Mouse (Mus musculus) fibroblast of lung, adult 2 months (primary cell): ENCODE measurements at regions not wholly inside any gene's neighbourhood (a gene's known extent, or its start where the extent isn't known, plus 50 kb on each side); places are given as distances from the start of the nearest gene placed in this dataset.

Experiments used
- DNase-seq: peaks from one replicate; pipeline ENCODE4 v3.0.0-alpha.2; 2011; ENCODE audit warnings: low read depth

- peak; percentile 27 for DNase-seq
Measured at GRCm38 (mm10) chr8:29913576-29913975, 2466.1 kb downstream of the Poteg start.

DNA sequence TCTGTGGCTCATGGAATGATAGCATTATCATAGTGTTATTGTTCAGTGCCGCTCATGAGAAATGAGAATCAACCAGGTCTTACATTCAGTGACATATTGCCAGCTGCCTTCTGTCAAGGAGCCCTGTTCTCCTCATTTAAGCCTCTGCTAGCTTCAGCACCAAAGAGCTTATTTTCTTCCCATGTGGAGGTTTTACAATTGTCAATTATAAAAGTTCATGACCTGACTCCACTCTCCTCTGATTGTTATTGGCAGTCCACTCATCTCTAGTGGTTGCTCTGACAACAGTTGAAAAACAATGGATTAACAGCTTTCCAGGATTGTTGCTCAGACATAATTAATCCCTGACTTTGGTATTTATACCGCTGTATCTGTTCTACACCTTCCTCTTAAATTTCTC, 2473.0 kb downstream of the Poteg start:
- no peak for DNase-seq

DNA sequence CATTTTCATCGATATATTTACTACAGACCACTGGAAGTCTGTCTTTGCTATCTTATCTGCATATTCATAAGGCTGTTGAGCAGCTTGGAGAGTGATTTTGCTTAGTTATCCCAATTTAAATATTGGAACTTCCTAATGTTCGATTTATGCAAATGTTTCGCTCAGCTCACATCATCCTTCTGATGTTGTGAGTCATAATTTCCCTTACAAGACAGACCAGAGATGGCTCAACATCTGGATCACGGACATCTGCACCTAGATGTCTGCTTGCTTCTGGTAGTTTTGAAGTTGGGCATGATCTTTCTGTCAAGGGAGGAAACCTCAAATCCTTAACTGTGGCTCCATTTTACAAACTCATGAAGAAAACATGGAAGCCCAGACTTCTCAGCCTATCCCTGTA, 2480.8 kb downstream of the Poteg start:
- DNase-seq = no peak

DNA sequence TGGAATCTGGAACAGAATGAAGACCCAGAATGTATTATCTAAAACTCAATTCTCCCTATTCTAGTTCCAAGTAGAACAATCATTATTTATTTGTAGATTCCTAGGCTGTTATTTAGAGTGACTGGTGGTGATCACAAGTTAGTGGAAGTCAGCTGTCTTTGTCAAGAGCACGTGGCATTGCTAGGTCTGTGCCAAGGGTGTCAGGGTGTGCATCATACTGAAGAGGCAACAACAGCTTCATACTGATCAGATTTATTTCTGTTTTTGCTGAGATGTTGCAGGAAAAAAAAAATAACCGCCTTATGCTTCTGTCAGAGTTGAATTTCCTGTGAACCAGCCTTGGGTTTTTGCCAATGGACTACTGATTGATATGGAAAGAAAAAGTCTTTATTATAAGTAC, 2513.9 kb downstream of the Poteg start:
- DNase-seq = no peak

DNA sequence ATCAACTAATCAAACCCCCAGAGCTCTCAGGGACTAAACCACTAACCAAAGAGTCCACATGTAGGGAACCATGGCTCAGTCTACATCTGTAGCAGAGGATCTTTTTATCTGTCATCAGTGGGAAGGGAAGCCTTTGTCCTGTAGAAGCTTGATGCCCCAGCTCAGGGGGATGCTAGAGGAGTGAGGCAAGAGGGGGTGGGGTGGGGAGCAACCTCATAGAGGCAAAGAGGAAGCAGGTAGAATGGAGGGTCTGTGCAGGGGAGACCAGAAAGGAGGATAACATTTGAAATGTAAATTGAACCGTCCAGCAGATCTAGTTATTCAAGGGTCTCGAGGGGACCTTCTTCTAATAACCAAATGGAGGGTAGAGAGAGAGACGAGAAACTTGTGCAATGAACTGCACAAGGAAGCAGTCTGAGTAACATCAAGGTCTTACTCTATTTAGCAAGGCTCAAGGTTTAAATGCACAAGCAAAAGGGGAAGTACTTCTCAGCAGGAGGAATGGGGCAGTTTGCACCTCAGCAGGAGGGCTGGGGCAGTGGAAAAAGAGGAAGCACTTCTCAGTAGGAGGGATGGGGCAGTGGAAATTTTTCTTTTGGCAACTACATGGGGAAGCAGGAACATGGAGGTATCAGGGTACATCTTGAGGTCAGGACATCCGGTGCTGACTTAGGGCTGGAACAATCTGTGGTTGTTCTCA, 2529.3 kb downstream of the Poteg start:
- DNase-seq = no peak

DNA sequence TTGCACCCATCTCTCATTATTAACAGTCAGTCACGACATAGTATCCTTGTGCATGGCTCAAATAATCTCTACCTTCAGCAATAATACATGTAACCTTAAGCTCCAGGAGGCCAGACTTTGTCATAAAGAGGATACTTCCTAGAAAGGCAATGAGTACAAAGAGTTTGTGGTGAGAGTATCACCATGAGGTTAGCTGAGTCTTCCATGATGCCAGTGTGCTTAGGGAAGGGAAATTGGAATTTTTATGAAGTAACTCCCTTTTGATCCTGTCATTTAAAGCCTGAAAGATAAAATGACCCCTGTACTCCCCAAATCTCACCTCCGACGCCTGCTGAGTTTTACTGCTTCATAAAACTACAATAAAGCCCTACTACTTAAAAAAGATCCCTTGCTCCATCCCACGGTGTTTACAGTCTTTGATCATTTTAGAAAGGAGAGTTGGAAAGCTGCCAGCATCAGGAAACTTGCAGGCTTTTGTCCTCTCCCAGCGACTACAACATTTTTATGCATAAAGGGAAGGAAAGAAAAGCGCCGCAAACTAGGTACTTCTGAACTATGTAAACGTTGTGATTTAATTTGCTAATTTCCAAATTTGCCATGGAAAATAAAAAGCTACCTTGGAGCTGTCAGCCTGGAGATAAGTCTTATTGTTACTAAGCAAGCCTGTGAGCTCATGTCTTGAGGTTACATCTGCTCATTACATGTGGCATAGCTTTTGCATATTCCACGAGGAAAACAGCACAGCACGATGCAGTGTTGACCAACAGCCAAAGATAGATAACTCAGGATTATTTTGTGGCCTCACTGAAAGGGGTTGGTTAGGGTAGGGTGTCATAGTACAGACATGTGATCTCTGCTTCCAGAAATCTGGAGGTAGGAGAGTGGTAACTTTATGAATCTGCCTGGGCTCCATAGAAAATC, 2531.4 kb downstream of the Poteg start:
- DNase-seq = no peak

DNA sequence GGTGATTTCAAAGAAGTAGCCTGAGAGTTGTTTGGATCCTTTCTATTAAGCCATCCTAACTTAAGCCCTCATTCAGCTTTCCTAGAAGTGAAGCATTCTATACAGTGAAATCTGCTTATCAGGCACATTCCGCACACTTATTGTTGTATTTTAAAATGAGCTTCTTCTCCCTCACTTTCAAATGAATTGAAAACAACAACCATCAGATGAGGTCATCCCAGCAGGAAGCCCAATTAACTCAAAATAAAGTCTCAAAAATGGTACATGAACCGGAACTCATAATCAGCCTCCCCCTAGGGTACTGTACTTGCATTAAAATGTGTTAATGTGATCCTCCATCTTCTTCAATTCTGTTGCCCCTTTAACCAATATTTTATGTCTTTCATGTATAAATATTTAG, 2545.1 kb downstream of the Poteg start:
- DNase-seq = no peak

DNA sequence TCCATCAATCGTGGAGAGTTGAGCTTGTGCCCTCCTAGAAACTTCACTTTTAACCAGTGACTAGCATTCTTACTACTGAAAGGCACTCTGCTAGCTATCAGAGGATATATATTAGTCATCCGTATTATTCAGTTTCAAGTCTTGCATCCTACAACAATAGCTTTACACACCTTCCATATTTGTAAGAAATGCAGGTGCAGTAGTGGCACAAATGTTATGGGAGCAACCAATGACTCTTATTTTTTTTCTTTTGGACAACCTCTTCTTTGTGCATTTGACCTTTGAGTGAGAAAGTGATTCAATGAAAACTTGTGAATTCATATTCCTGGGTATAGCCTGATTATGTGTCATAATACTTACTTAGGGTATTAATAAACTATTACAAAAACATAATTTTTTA, 2551.9 kb downstream of the Poteg start:
- no peak for DNase-seq
